Mouse (Mus musculus) adrenal gland, postnatal 36 days (tissue): Measurements from ENCODE around the gene Cbarp. TPM values are rescaled to one million over a fixed set of nuclear protein-coding genes. Genes with fewer than 3 reads are reported as not detected.

Experiments used
- DNase-seq, 2 experiments: peaks; one replicate each; pipeline ENCODE4 v3.0.0; 2021; ENCODE audit warnings: mixed read lengths in 1 of 2
- total RNA-seq, 2 experiments: library from RNA; stranded (reverse); gene quantifications; 2 replicates each; pipeline ENCODE4 v1.2.3; 2021

The Cbarp gene
- total RNA-seq, 2 experiments from 2014 or later = 57.5 to 205 TPM

DNA sequence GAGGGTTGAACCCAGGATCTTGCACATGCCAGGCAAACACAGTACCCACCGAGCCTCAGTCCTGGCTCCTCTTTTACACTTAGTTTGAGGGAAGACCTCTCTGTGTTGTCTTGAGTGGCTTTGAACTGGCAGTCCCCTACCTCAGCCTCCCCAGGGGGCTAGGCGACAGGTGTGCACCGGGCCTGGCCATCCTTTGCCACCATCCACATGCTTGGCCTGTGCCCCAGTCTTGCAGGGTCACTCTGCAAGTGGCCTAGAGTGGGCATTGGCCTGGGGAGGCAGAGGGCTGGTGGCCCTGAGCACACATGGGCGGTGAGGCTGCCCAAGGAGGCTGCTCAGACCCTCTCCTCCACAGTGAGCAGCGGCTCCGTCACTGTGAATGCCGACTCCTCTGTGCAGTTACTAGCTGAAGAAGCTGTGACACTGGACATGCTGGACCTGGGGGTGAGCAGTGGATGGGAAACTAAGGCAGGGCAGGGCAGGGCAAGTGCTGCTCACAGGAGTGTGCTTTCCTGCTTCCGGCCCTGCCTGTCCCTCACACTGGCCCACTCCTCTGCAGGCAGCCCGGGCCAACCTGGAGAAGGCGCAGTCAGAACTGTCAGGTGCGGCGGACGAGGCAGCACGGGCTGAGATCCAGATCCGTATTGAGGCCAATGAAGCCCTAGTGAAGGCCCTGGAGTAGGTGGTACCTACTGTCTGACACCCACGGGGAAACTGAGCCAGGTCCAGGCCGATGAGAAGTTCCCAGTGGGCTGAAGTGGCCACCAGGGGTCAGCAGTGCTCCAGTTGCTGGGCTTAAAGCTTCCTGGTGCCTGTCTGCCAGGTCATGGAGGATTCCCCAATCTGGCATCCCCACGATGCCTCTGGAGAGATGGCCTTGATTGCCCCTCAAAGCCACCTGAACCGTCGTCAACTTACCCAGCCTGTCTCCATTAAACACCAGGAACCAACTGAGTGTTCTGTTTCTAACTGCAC lies 4.5 kb upstream of the Cbarp start:
- peak; percentile 80 to 86 for DNase-seq

DNA sequence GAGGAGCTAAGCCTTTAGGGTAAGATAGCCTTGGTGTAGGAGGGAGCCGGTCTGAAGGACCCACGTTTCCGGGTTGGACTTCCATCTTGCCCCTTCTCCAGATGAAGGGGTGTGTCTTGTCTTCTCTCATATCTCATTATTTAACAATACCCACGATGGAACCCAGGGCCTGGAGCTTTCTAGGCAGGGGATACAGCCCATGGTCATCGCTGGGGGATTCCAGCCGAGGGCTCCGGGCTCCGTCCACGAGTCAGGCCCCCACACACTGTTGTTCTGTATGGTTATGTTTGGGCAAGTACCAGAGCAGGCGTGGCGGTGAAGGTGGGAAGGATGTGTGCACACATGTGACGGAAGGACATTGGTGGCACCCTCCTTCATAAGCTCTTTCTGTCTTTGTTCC lies 3.5 kb upstream of the Cbarp start:
- no peak for DNase-seq

DNA sequence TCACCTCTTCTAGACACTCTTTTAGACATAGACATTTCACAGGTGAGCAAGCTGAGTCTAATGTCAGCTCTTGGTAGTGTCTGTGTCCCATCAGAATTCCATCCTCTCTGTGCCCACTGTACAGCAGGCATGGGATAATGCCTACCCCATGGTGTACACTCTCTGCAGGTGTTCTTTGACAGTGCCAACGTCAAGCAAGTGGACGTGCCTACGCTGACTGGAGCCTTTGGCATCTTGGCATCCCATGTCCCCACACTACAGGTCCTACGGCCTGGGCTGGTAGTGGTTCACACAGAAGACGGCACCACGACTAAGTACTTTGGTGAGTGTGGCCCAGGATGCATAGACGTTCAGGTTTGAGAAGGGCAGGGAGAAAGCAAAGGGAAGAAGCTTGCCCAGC lies 3.0 kb upstream of the Cbarp start:
- no peak for DNase-seq

DNA sequence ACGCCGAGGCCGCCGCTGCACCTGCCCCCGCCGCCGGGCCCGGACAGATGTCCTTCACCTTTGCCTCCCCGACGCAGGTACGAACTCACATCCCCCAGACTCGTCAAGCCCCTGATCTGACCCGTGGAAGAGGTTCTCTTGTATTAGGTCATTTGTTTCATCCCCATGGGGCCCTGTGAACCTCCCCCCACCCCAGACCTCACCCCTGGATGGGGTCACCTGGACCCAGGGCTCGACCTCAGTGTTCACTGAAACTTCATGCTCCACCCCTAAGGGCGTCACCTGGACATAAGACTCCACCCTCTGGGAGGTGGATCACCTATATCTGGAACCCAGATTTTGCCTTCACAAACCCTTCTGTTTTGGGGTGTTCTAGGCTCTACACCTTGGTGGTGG lies 1.9 kb upstream of the Cbarp start:
- no peak for DNase-seq

DNA sequence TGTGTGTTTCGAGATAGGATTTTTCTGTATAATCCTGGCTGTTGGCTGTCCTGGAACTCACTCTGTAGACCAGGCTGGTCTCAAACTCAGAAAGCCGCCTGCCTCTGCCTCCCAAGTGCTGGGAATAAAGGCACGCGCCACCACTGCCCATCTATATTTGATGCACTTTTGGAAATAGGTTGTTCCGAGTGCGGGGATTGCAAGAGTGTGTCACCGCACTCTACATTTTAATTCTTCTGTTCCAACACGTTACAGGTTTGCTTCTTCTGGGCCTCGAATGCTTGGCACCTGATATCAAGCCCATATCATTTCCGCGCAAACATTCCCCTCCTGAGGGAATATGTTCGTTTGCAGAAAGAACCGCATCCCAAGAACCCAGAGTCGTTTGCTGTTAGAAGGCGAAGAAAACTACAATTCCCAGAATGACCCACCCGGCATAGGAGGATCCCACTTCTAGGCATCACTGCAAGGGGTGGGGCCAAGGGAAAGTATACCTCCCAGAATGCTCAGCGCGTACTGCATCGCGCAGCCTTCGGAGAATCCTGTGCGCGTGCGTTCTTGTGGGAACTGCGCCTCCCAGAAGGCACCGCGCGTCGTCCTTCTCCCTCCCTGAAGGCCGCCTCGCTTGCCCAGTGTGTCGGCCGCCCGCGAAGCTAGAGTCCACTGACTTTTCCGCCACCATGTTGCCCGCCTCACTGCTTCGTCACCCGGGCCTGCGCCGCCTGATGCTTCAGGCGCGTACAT lies 1.3 kb upstream of the Cbarp start:
- peak; percentile 95 to 97 for DNase-seq

DNA sequence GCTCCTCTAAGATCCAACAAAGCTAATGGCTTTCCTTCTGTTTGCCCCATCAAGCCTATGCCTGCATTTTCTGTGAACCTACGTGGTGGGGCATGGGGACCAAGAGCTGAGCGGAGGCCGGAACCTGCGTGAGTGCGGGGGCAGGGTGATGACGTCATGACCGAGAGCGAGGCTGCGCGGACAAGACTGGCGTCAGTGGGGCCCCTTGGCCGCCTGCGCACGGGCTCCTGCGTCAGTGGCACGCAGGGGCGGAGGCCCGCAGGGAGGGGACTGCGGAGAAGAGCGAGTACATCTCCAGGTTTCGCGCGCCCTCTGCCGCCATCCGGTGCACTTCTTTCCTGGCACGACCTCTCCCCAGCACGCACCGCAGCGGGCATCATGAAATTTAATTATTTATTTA lies 608 bp upstream of the Cbarp start:
- peak; percentile 98 for DNase-seq

DNA sequence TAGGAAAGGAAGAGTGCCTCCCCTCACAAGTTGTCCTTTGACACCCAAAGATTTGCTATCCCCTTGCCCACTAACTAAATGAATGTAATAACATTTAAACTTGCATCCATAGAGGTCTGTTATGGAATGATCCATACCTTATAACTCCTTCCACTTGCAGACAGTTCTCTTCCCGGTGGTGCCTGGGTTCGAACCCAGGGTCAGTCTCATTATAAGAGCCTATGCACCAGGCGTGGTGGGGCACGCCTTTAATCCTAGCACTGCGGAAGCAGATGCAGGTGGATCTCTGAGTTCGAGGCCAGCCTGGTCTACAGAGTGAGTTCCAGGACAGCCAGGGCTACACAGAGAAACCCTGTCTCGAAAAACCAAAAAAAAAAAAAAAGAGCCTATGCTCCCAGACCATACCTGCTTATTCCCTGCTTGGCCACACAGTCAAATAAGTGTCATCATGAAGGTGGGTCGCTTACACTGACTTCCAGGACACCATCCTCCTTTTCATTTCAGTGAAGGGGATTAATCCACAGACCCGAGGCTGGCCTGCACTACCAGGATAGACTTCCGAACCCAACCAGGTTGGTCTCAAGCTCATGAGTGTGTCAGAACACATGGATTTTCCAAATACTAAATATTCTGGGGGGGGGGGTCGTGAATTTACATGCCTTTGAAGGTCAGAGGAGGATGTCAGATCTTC lies 515 bp downstream of the Cbarp start:
- DNase-seq = no peak

DNA sequence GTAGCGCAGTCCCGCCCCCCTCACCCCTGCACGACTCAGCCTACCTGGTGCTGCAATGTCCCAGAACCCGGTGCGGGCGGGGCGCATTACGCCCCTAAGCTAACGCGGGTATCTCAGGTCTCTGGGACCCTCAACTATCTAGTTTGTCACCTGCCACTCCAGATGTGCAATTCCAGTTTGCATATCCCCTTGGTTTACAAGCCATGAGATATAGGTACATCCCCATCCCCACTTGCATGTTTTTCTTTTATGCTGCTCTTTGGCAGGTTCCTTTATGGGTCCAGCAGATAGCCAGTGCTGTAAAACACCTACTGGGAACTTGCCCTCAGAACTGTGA lies 1.2 kb downstream of the Cbarp start:
- no peak for DNase-seq

DNA sequence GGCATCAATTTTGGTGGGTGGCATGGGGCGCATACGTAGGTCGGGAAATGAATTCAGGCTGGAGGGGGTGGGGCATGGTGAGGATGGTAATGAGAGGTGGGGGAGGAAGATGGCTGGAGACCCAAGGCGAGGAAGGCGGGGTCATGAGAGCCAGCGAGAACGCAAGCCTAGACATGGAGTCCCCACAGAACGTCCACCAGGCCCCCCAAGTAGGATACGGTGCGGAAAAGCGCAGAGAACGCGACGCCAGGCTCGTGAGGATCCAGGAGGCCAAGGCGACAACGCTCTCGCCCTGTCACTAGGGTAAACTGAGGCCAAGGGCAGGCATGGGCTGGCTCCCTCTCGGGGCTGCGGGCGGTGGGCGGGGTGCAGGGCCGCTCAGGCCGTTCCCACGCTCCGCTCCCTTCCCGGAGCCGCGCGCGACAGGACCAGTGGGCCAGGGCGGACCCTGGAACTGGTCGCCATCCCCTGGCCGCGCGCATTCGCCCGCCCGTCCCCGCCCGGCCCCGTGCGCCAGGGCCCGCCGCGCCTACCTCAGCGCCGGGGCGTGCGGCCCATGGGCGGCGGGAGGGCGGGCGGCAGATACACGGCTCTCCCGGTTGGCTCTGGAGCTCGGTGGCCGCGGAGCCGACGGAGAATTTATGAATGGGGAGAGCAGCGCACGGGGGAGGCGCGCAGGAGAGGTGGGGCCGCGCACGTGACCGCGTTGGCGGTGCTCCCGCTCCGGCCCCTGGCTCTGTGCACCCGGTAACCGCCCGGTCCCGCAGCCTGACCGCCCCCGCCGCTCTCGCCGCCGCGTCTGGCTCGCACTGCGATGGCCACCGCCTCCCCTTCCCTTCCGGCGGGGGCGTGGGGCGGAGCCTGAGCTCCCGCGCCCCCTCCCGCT lies 1.8 kb downstream of the Cbarp start, which contains the start of gene Atp5d:
Gene Atp5d (plus strand): TSS at position 80 of the 886 bp plus-strand sequence.
- DNase-seq = peak; percentile 79 to 84

DNA sequence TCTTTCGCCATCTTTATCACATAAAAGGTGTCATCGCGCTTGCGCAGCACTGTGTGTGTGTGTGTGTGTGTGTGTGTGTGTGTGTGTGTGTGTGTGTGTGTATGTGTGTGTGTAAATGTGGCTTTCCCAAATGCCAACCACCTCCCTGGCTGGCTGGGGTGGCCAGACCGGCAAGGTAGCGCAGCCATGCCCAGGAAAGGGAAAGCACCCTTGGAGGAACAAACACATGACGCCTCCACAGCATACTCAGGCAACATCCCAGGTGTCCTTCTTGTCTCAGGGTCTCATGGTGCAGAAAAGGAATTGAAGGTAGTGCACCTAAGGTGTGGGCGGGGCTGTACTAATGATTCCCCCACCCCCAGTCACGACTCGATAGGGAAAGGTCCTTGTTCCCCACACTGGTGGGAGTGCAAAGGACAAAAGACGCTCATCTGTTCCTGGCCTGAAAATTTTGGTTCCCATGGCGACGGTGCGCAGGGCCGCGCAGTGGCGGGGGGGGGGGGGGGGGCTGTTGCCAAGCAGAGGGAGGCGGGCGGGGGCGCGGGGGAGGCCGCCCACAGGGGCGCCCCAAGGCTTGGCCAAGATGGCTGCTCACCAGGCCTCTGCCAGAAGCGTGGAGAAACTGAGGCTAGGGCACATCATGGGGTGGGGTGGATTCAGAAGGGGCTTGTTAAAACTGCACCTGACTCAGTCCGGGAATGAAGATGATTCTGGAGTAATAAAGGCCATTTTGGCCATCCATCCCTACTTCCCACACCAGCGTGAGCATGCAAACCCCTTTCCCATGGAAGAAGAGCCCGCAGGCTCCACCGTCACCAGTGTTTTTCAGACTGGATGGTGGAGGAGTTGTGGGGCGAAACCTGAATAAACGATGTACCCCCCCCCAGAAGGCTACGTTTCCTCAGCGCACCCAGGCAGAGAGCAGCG lies 2.7 kb downstream of the Cbarp start:
- DNase-seq = peak in 1 of 2 experiments; percentile 45

DNA sequence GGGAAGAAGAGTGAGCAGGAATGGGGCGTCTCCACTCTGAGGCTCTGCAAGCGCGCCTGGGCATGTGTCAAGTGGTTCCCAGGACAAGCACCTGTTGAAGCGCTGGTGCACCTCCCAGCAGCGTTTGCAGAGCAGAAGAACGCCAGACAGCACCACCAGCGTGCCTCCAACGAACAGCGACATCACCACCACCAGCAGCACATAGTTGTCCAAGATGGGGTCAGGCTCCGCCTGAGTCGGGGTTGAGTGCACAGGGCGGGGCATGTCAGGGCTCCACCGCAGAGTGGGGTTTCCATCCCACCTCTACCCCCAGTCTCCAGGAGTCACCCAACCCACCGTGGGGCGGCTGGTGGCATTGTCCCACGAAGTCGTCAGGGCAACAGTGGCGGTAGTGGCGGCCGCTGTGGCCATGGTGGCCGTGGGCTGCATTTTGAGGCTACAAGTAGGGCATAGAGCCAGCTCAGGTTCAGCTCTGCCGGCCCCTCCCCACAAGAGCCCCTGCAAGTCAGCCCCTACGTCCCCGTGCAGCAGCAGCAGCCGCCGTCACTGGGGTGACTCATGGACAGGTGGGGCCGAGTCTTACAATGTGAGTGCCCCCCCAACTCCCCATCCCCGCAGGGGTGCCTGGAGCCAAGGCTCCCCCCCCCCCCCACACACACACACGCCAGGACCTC lies 3.5 kb downstream of the Cbarp start:
- peak in 1 of 2 experiments; percentile 56 for DNase-seq

DNA sequence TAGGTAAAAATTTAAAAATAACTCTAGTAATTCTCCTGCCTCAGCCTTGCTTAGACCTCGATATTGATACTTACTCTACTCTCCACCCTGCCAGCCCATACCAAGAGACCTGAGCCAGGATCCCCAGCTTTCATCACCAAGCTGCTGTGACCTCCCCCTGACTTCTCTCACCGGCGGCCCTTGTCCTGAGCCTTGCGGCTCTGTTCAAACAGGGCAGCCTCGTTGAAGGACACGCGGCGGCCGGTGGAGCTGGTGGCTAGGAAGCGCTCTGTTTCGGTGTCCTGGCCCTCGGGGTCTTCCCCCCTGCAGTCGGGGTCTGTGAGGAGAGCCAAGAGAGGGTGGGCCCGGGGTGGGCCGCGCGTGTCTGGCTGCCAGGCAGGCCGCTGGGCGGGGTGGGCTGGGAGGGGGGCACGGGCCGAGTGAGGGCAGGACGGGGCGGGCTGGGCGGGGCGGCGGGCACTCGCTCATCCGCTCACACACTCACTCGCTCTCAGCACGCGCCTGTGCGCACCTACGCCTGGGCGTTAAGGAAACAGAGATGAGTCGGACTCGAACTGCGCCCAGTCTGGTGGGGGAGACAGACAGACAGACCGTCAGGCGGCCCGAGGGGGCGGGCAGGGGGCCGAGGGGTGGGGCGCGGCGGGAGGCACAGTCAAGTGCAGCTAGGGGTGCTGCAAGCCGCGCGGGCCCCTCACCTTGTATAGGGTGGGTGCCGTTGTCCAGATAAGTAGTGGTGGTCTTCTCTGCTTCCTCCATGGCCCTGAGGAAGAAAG lies 4.3 kb downstream of the Cbarp start:
- DNase-seq = peak in 1 of 2 experiments; percentile 59

DNA sequence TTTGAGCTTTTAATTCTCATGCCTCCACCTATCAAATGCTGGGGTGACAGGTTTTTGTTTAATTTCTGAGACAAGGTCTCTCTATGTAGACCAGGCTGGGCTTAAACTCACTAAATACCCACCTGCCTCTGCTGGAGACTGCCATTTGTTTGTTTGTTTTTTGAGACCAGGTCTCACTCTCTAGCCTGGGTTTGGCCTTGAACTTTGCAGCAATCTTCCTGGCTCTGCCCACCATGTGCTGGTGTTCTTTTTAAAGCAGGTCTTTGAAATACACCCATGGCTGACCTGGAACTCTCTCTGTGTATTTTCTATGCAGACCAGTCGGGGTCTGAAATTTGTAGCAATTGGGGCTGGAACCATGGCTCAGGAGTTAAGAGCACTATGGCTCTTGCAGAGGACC lies 5.0 kb downstream of the Cbarp start:
- DNase-seq = no peak

DNA sequence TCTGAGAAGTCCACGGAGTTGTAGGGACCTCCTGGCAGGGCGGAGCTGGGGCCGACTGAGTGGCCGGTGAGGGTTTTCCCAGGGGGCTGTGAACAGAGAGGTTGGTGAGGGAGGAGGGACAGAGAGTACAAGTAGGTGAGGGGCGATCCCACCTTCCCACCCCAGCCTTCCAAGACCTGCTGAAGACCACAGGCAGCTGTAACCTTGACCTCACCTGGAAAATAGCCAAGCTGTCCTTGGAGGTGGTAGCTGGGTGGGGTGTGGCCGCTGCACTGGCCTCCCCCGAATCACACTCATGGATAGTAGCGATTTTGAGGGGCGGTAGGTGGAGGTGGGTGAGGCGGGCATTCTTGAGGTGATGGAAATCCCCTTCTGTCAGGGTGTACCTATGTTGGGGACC lies 5.5 kb downstream of the Cbarp start:
- DNase-seq = no peak

DNA sequence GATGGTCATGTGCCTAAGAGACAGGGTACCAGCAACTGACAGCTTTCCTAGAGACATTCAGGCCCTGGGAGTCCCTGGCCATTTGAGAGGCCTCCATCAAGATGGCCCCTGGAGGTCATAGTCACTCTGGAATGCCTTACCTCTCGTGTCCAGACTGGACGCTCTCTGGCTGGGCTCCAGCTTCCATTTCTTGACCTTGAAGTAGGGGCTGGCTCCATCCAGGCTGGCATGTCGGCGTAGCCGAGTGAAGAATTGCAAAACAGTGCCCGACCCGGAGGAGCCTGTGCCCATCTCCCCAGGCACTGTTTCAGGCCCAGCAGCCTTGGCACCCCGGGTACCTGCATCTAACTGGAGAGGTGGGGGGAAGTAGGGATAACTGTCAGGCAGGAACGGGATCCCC lies 6.2 kb downstream of the Cbarp start:
- DNase-seq = peak in 1 of 2 experiments; percentile 53

DNA sequence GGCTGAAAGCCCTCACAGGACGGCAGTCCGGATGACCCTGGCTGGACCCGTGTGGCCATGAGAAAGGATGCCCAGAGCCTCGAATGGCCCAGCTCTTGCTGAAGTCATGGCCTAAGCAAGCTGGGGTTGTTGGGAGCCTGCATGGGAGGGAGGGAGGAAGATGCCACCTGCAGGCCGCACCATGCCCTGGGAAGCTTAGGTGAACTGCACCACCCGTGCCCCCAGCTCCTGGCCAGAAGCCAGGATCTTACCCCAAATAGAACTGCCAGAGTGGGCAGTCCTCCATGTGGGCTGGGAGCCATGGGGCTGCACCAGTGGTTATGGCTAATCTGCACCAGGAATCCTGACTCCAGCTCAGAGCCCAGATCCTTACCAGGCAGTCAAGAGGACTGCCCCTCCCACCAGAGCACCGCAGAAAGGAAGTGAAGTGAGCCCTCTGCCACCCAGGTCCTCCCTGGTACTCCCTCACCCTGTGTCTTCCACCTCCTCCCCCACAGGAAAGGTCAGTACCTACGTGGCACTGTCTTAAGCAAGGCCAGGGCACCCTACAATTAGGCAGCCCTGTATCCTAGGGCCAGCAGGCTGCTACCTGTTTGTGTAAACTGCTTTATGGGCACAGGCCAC lies 7.3 kb downstream of the Cbarp start:
- peak; percentile 40 to 61 for DNase-seq

DNA sequence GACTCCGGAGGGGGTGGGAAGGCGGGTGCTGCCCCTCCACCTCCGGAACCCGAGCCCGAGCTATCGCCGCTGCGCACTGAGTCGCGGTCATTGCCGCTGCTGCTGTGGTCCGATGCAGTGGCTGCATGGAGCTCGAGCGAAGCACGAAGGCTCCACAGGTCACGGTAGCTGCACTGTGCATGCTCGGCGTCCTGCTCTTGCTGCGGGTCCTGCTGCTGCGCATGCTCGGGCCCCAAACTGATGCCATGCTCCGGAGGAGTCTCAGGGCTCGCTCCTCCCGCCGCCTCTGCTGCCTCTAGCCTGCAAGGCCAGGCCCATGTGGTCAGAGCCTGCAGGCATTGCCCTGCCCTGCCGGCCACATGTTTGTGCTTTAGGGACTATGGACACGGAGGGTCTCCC lies 8.7 kb downstream of the Cbarp start:
- no peak for DNase-seq

DNA sequence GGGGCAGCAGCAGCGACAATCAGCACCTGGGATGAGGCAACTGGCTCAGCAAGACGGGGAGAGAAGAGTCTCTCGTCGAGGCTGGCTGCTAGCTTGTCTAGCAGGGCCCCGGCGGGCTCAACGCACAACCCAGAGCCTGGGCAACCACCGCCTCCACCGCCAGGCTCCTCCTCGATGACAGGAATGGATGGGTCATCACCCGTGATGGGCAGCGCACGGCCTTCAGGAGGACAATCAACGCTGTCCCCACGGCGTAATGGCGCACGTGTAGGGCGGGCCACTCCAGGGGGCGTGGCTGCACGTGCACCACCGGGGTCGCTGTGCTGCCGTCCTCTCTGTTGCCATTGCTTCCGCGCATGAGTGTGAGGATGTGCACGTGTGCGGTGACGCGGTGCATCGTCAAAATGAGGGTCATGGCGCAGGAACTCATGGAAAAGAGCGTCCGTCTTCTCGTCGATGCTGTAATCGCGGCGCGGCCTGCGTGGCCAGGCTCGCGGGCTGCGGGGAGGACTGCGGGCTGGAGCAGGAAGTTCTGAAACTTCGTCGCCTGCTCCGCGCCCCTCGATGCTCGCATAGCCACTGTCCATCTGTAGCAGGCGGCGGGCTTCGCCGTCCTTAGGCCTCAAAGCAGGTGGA lies 9.2 kb downstream of the Cbarp start:
- DNase-seq = peak; percentile 72 to 78
